Mouse (Mus musculus): Measurements from ENCODE around the gene Bckdha. TPM values are rescaled to one million over a fixed set of nuclear protein-coding genes. Genes with fewer than 3 reads are reported as not detected.

Gene Bckdha
- total and polyA plus RNA-seq, 2 experiments from 2014 or later = 55.9 to 57.1 TPM

GRCm38 (mm10) chr7:25703793-25704494, 45.2 kb upstream of the Bckdha start:
- Histone ChIP-seq H3K9ac (no peak overlapping the region), H3K27me3 (ENCODE audit: insufficient read depth, low read length) (no peaks in the 10 kb centered on the region), H3K9me3 (ENCODE audit: low read length) (no peaks in the 10 kb centered on the region), H3K36me3 (ENCODE audit: insufficient read depth) (no peaks in the 10 kb centered on the region), H3K4me3 (ENCODE audit: low read depth, low read length) (peak overlapping the region; percentile 33; the same call in 1 of the 2 replicates), H3K4me1 (ENCODE audit: insufficient read depth) (0 out of 2 replicates have a peak, but pooled peaks cover 2% of the 10 kb centered on the region), H3K4me2 (ENCODE audit: low read depth) (peak overlapping the region; percentile 76), H3K27ac (ENCODE audit: low read depth, low read length) (no peak overlapping the region)
- DNase-seq (no peak), ATAC-seq (peak; percentile 25)
- WGBS = 18% methylated on average over 10 of the region's 10 CpGs
- no peak for TF ChIP-seq CTCF (IDR thresholded peaks at IDR 0.05; ENCODE audit: low read depth)

DNA sequence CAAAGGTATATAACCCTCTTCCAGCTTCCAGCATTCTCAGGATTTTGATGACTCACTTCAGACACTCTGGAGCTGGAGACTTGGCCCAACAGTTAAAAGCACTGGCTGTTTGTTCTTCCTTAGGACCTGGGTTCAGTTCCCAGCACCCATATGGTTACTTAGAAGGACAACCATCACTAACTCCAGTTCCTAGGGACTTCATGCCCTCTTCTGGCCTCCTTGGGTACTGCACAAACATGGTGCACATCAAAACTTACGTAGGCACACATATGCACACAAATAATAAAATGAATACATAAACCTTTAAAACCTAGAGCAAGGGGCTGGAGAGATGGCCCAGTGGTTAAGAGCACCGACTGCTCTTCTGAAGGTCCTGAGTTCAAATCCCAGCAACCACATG, 43.6 kb upstream of the Bckdha start:
- H3K9ac ChIP-seq = no peak overlapping the region
- 90% methylated on average over 2 of the region's 2 CpGs for WGBS

GRCm38 (mm10) chr7:25700732-25701131, 42.0 kb upstream of the Bckdha start:
- no peak for TF ChIP-seq CTCF (IDR thresholded peaks at IDR 0.05; ENCODE audit: low read depth)

More for the DNA sequence above, 43.6 kb upstream of the Bckdha start:
- DNase-seq (no peak), ATAC-seq (no peak)
- Histone ChIP-seq H3K4me3 (ENCODE audit: low read depth, low read length) (no peak overlapping the region), H3K4me2 (ENCODE audit: low read depth) (no peak overlapping the region), H3K9me3 (ENCODE audit: low read length) (no peaks in the 10 kb centered on the region), H3K27ac (ENCODE audit: low read depth, low read length) (no peak overlapping the region), H3K36me3 (ENCODE audit: insufficient read depth) (no peaks in the 10 kb centered on the region), H3K4me1 (ENCODE audit: insufficient read depth) (0 out of 2 replicates have a peak, but pooled peaks cover 2% of the 10 kb centered on the region), H3K27me3 (ENCODE audit: insufficient read depth, low read length) (no peaks in the 10 kb centered on the region)
- TF ChIP-seq CTCF (IDR thresholded peaks at IDR 0.05; ENCODE audit: low read depth) = peak; percentile 27; the same call in 1 of the 2 replicates

GRCm38 (mm10) chr7:25699851-25700250, 41.1 kb upstream of the Bckdha start:
- ATAC-seq (no peak), DNase-seq (no peak)
- Histone ChIP-seq H3K27ac (ENCODE audit: low read depth, low read length) (no peak overlapping the region), H3K9ac (no peak overlapping the region), H3K4me2 (ENCODE audit: low read depth) (no peak overlapping the region), H3K36me3 (ENCODE audit: insufficient read depth) (no peaks in the 10 kb centered on the region), H3K4me3 (ENCODE audit: low read depth, low read length) (no peak overlapping the region), H3K4me1 (ENCODE audit: insufficient read depth) (no peaks in the 10 kb centered on the region), H3K9me3 (ENCODE audit: low read length) (no peaks in the 10 kb centered on the region), H3K27me3 (ENCODE audit: insufficient read depth, low read length) (no peaks in the 10 kb centered on the region)
- TF ChIP-seq CTCF (IDR thresholded peaks at IDR 0.05; ENCODE audit: low read depth) = no peak
- WGBS = 57% methylated on average over 13 of the region's 13 CpGs

More at GRCm38 (mm10) chr7:25700732-25701131, 42.0 kb upstream of the Bckdha start:
- Histone ChIP-seq H3K27me3 (ENCODE audit: insufficient read depth, low read length) (no peaks in the 10 kb centered on the region), H3K9ac (no peak overlapping the region), H3K4me2 (ENCODE audit: low read depth) (no peak overlapping the region), H3K27ac (ENCODE audit: low read depth, low read length) (no peak overlapping the region), H3K4me1 (ENCODE audit: insufficient read depth) (0 out of 2 replicates have a peak, but pooled peaks cover 2% of the 10 kb centered on the region), H3K36me3 (ENCODE audit: insufficient read depth) (no peaks in the 10 kb centered on the region), H3K4me3 (ENCODE audit: low read depth, low read length) (no peak overlapping the region), H3K9me3 (ENCODE audit: low read length) (no peaks in the 10 kb centered on the region)
- WGBS = 75% methylated on average over 12 of the region's 12 CpGs
- DNase-seq = no peak
- ATAC-seq = no peak

DNA sequence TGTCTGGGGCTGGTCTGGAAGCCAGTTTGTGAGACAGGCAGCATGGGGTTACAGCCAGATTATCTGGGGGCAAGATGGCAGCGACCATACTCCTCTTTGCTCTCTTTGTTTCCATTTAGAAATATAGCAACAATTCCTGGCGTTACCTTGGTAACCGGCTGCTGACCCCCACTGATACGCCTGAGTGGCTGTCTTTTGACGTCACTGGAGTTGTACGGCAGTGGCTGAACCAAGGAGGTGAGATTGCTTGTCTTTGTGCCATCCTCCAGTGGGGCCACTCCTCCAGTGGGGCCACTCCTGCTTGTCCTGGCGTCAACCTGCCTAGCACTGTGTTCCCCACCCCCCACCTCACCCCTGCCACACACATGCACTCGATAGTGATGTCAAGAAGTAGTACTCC, 35.3 kb upstream of the Bckdha start:
- Histone ChIP-seq H3K27me3 (ENCODE audit: insufficient read depth, low read length) (peaks cover 20% of the 10 kb centered on the region), H3K27ac (ENCODE audit: low read depth, low read length) (no peak overlapping the region), H3K4me2 (ENCODE audit: low read depth) (no peak overlapping the region), H3K4me3 (ENCODE audit: low read depth, low read length) (no peak overlapping the region), H3K36me3 (ENCODE audit: insufficient read depth) (no peaks in the 10 kb centered on the region), H3K9me3 (ENCODE audit: low read length) (no peaks in the 10 kb centered on the region), H3K4me1 (ENCODE audit: insufficient read depth) (no peaks in the 10 kb centered on the region), H3K9ac (no peak overlapping the region)
- no peak for DNase-seq
- TF ChIP-seq CTCF (IDR thresholded peaks at IDR 0.05; ENCODE audit: low read depth) = no peak
- WGBS = 44% methylated on average over 8 of the region's 8 CpGs
- peak; percentile 55 for ATAC-seq

GRCm38 (mm10) chr7:25690051-25690450, 31.3 kb upstream of the Bckdha start:
- no peak for TF ChIP-seq CTCF (IDR thresholded peaks at IDR 0.05; ENCODE audit: low read depth)
- Histone ChIP-seq H3K36me3 (ENCODE audit: insufficient read depth) (no peaks in the 10 kb centered on the region), H3K4me3 (ENCODE audit: low read depth, low read length) (no peak overlapping the region), H3K4me1 (ENCODE audit: insufficient read depth) (peaks cover 6% of the 10 kb centered on the region; the same call in 1 of the 2 replicates), H3K27ac (ENCODE audit: low read depth, low read length) (no peak overlapping the region), H3K9me3 (ENCODE audit: low read length) (no peaks in the 10 kb centered on the region), H3K27me3 (ENCODE audit: insufficient read depth, low read length) (peaks cover 53% of the 10 kb centered on the region), H3K4me2 (ENCODE audit: low read depth) (no peak overlapping the region), H3K9ac (no peak overlapping the region)
- ATAC-seq (no peak), DNase-seq (no peak)
- WGBS = 44% methylated on average over 5 of the region's 5 CpGs

- H3K36me3 ChIP-seq (ENCODE audit: insufficient read depth) = no peaks in the 10 kb centered on the region
Observed at GRCm38 (mm10) chr7:25689603-25690021, 30.8 kb upstream of the Bckdha start.

More at GRCm38 (mm10) chr7:25689603-25690021, 30.8 kb upstream of the Bckdha start:
- no peaks in the 10 kb centered on the region for H3K9me3 ChIP-seq (ENCODE audit: low read length)
- H3K9ac ChIP-seq = peak overlapping the region; percentile 40; the same call in 1 of the 2 replicates
- no peak for DNase-seq
- peak overlapping the region; percentile 39 for H3K4me3 ChIP-seq (ENCODE audit: low read depth, low read length)
- ATAC-seq = no peak
- peak overlapping the region; percentile 75 for H3K4me2 ChIP-seq (ENCODE audit: low read depth)
- WGBS = 10% methylated on average over 12 of the region's 12 CpGs
- peaks cover 6% of the 10 kb centered on the region; the same call in 1 of the 2 replicates for H3K4me1 ChIP-seq (ENCODE audit: insufficient read depth)
- no peak overlapping the region for H3K27ac ChIP-seq (ENCODE audit: low read depth, low read length)
- peaks cover 53% of the 10 kb centered on the region for H3K27me3 ChIP-seq (ENCODE audit: insufficient read depth, low read length)
- no peak for TF ChIP-seq CTCF (IDR thresholded peaks at IDR 0.05; ENCODE audit: low read depth)
